Mouse (Mus musculus): ENCODE measurements around the gene Krt2.

GRCm38 (mm10) chr15:101855732-101856131 lies 37.8 kb upstream of the Krt2 start:
- TF ChIP-seq CTCF (IDR thresholded peaks at IDR 0.05; ENCODE audit: control insufficient read depth, insufficient read depth, insufficient replicate concordance, low read depth, low read length) (no peak), POLR2A (IDR thresholded peaks at IDR 0.05; ENCODE audit: control insufficient read depth, low read depth, low read length) (no peak)
